Mouse (Mus musculus) bone marrow, adult 2 months (tissue): ENCODE measurements around the gene Pgf. TPM values are rescaled to one million over a fixed set of nuclear protein-coding genes. Genes with fewer than 3 reads are reported as not detected.

ENCODE experiments used
- H3K27ac ChIP-seq: fragments of 200-500 bp; 2 replicates; pipeline ENCODE4 v1.5.1; 2012; ENCODE audit warnings: low read depth, mild to moderate bottlenecking, control low read depth, inconsistent platforms, low read length; ENCODE audit not compliant: control insufficient read depth, poor library complexity, insufficient read depth
- H3K4me1 ChIP-seq: fragments of 200-500 bp; 2 replicates; pipeline ENCODE4 v1.6.1; 2011; ENCODE audit warnings: low read length; ENCODE audit not compliant: control insufficient read depth, insufficient read depth
- H3K4me3 ChIP-seq: fragments of 200-500 bp; replicated peaks from 2 replicates; pipeline ENCODE3; 2011; ENCODE audit warnings: mild to moderate bottlenecking, low read depth, low read length, control low read depth; ENCODE audit not compliant: control insufficient read depth
- CTCF ChIP-seq: fragments of 200-500 bp; IDR thresholded peaks from 2 replicates; pipeline ENCODE4 v1.5.1; 2011; ENCODE audit warnings: low read length, control low read depth; ENCODE audit not compliant: control insufficient read depth, insufficient read depth
- POLR2A ChIP-seq: fragments of 200-500 bp; IDR thresholded peaks from 2 replicates; pipeline ENCODE4 v1.6.1; 2011; ENCODE audit warnings: low read depth, mild to moderate bottlenecking, control low read depth, low read length, borderline replicate concordance; ENCODE audit not compliant: control insufficient read depth
- WGBS: fragments of 180-500 bp; shearing (Covaris S2); methylation state at CpG from one replicate; pipeline ENCODE4 v1.1.7; 2018; 5-methylcytosine and 5-hydroxymethylcytosine counted together
- polyA plus RNA-seq: library from polyadenylated mRNA; stranded (reverse); fragments of >200 nt; gene quantifications from 2 replicates; pipeline ENCODE4 v1.2.4, GENCODE M21; 2011; ENCODE audit warnings: low replicate concordance; ENCODE audit not compliant: missing spikeins, insufficient read depth, insufficient read length

The Pgf gene
- polyA plus RNA-seq, 1 experiment = not detected

DNA sequence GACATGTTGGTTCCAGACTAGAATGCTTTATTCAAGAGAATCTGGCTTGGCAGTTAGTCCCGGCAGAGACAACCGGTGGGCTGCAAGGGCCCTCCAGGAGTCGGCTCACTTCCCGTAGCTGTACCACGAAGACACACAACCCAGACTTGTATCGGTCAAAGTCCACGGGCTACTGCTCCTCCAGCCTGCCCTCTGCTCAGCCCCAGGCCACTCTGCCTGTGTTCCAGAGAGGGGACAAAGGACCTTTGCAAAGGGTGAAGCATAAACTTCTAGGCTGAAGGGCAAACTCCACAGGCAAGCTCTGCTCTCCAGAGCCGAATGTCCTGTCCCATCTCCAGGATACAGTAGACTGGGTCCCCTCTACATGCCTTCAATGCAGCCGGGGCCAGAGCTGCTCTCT lies 11.0 kb downstream of the Pgf start:
- Histone ChIP-seq H3K27ac (no peak overlapping the region), H3K4me3 (no peak overlapping the region), H3K4me1 (no peaks in the 10 kb centered on the region)
- WGBS = 81% methylated on average over 9 of the region's 9 CpGs
- TF ChIP-seq POLR2A (no peak), CTCF (no peak)

GRCm38 (mm10) chr12:85164996-85165395 lies 12.6 kb downstream of the Pgf start:
- H3K27ac ChIP-seq = no peak overlapping the region
- TF ChIP-seq CTCF (no peak), POLR2A (no peak)
- no peaks in the 10 kb centered on the region for H3K4me1 ChIP-seq
- H3K4me3 ChIP-seq = no peak overlapping the region
- WGBS = 78% methylated on average over 5 of the region's 5 CpGs

DNA sequence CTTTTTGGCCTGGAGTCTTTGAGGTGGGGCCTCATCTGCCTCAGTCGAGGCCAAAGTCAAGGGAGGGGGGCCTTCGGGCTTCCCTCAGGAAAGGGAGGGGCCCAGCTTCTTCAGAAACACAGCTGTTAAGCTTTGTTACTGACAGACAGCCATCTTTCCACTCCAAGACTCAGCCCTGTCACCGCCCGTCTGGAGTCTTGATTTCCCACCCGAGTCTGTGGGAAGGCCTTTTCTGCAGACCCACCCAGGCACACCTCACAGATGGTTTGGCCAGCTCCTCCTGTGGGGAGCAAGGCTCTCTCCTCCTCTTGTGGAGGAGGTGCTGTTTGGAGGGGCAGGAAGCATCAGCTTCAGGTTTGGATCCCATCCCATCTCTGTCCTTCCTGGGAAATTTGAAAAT lies 18.0 kb downstream of the Pgf start:
- Histone ChIP-seq H3K4me1 (no peaks in the 10 kb centered on the region), H3K27ac (no peak overlapping the region), H3K4me3 (no peak overlapping the region)
- TF ChIP-seq CTCF (no peak), POLR2A (no peak)
- WGBS = 69% methylated on average over 5 of the region's 5 CpGs

- 89% methylated on average over 8 of the region's 8 CpGs for WGBS
- TF ChIP-seq CTCF (no peak), POLR2A (no peak)
- H3K4me1 ChIP-seq = no peaks in the 10 kb centered on the region
- no peak overlapping the region for H3K4me3 ChIP-seq
- no peak overlapping the region for H3K27ac ChIP-seq
Measured at GRCm38 (mm10) chr12:85158801-85159200, 18.8 kb downstream of the Pgf start.

GRCm38 (mm10) chr12:85157797-85158460 lies 19.7 kb downstream of the Pgf start:
- Histone ChIP-seq H3K27ac (no peak overlapping the region), H3K4me3 (no peak overlapping the region), H3K4me1 (no peaks in the 10 kb centered on the region; the same call in 1 of the 2 replicates)
- 82% methylated on average over 14 of the region's 14 CpGs for WGBS
- no peak for TF ChIP-seq CTCF
- no peak for TF ChIP-seq POLR2A

- TF ChIP-seq POLR2A (no peak), CTCF (no peak)
- peaks cover 3% of the 10 kb centered on the region; the same call in 1 of the 2 replicates for H3K4me1 ChIP-seq
- no peak overlapping the region for H3K27ac ChIP-seq
- 39% methylated on average over 6 of the region's 6 CpGs for WGBS
- H3K4me3 ChIP-seq = no peak overlapping the region
Measured at GRCm38 (mm10) chr12:85156324-85156723, 21.3 kb downstream of the Pgf start.

DNA sequence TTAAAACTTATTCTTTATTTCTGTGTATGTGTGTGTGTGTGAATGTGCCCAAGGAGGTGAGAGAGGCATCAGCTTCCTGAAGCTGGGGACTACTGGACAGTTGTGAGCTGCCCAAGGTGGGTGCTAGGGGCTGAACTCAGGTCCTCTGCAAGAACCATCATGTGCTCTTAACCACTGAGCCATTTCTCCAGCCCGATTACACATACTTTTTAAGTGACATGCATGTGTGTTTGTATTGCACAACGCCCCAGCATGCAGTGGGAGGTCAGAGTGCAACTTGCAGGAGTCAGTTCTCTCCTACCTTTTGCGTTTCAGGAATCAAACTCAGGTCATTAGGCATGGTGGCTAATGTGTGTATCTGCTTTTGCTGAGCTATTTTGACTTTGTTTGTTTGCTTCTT lies 24.6 kb downstream of the Pgf start:
- TF ChIP-seq POLR2A (no peak), CTCF (no peak)
- Histone ChIP-seq H3K4me1 (peaks cover 5% of the 10 kb centered on the region), H3K27ac (no peak overlapping the region), H3K4me3 (no peak overlapping the region)
- 52% methylated on average over 3 of the region's 3 CpGs for WGBS

- H3K27ac ChIP-seq = peak within 1 kb of the TSS; percentile 15; the same call in 1 of the 2 replicates
- no peak within 1 kb of the TSS for H3K4me3 ChIP-seq
- WGBS = 19% methylated on average over 28 of the region's 28 CpGs
Measured at GRCm38 (mm10) chr12:85151002-85151774, 26.4 kb downstream of the Pgf start, which contains the start of gene Rps6kl1. Gene Rps6kl1, minus strand, starts transcription at chr12:85151264.

More at GRCm38 (mm10) chr12:85151002-85151774, 26.4 kb downstream of the Pgf start, which contains the start of gene Rps6kl1:
- peaks cover 5% of the 10 kb centered on the region for H3K4me1 ChIP-seq
- TF ChIP-seq CTCF (no peak), POLR2A (no peak)
